Mouse (Mus musculus) hindbrain, postnatal 0 days (tissue): ENCODE data around the gene Uba5. TPM values are rescaled to one million over a fixed set of nuclear protein-coding genes. Genes with fewer than 3 reads are reported as not detected.

Source experiments
- ATAC-seq: fragments of 200-750 bp; cut with Nextera tagmentation; 2 replicates; pipeline ENCODE4 v1.8.0; 2017; ENCODE audit warnings: mild to moderate bottlenecking, moderate TSS enrichment, moderate library complexity
- DNase-seq: peaks from one replicate; pipeline ENCODE4 v3.0.0-alpha.2; 2015; ENCODE audit warnings: low spot score
- H3K27ac ChIP-seq: fragments of 300-500 bp; sonication (generic); 2 replicates; pipeline ENCODE4 v1.5.1; 2014; ENCODE audit warnings: mild to moderate bottlenecking
- H3K27me3 ChIP-seq: fragments of 300-500 bp; sonication (generic); 2 replicates; pipeline ENCODE4 v1.6.1; 2014; ENCODE audit warnings: low read length, mixed read lengths; ENCODE audit not compliant: insufficient read depth
- H3K36me3 ChIP-seq: fragments of 300-500 bp; sonication (generic); 2 replicates; pipeline ENCODE4 v1.6.1; 2014; ENCODE audit warnings: low read length, mixed read lengths; ENCODE audit not compliant: insufficient read depth
- H3K4me1 ChIP-seq: fragments of 300-500 bp; sonication (generic); 2 replicates; pipeline ENCODE4 v1.6.1; 2014; ENCODE audit warnings: antibody characterized with exemption, low read length, mixed read lengths; ENCODE audit not compliant: insufficient read depth
- H3K4me2 ChIP-seq: fragments of 300-500 bp; sonication (generic); 2 replicates; pipeline ENCODE4 v1.6.1; 2014; ENCODE audit warnings: low read depth, mild to moderate bottlenecking, low read length, moderate library complexity, mixed read lengths
- H3K4me3 ChIP-seq: fragments of 300-500 bp; sonication (generic); 2 replicates; pipeline ENCODE4 v1.5.1; 2014; ENCODE audit warnings: low read length
- H3K9ac ChIP-seq: fragments of 300-500 bp; sonication (generic); replicated peaks from 2 replicates; pipeline ENCODE4 v1.6.1; 2014; ENCODE audit warnings: mild to moderate bottlenecking, low read length, moderate library complexity, mixed read lengths
- H3K9me3 ChIP-seq: fragments of 300-500 bp; sonication (generic); 2 replicates; pipeline ENCODE4 v1.6.1; 2016; ENCODE audit warnings: low read length, mixed read lengths
- CTCF ChIP-seq: IDR thresholded peaks from 2 replicates; pipeline ENCODE4 v1.5.1; 2016; ENCODE audit warnings: antibody characterized with exemption, control low read depth, low read depth
- WGBS: fragments of 180-500 bp; shearing (Covaris S2); extraction: QIAGEN DNeasy Blood & Tissue Kit; methylation state at CpG from one replicate; pipeline ENCODE4 v1.1.7; 2014; 5-methylcytosine and 5-hydroxymethylcytosine counted together
- polyA plus RNA-seq: library from polyadenylated mRNA; unstranded; fragments of >200 nt; fragmentation: Nextera tagmentation; extraction: Ambion mirVana; gene quantifications from 2 replicates; pipeline ENCODE4 v1.2.1, GENCODE M21; 2015
- total RNA-seq: library from RNA; depleted of rRNA; stranded (reverse); fragments of >200 nt; gene quantifications from 2 replicates; pipeline ENCODE4 v1.2.3, GENCODE M21; 2014; rRNA removed

The Uba5 gene
- total RNA-seq (45.1 and 54.2 TPM in 2 replicates), polyA plus RNA-seq (68.2 and 71.7 TPM in 2 replicates)

DNA sequence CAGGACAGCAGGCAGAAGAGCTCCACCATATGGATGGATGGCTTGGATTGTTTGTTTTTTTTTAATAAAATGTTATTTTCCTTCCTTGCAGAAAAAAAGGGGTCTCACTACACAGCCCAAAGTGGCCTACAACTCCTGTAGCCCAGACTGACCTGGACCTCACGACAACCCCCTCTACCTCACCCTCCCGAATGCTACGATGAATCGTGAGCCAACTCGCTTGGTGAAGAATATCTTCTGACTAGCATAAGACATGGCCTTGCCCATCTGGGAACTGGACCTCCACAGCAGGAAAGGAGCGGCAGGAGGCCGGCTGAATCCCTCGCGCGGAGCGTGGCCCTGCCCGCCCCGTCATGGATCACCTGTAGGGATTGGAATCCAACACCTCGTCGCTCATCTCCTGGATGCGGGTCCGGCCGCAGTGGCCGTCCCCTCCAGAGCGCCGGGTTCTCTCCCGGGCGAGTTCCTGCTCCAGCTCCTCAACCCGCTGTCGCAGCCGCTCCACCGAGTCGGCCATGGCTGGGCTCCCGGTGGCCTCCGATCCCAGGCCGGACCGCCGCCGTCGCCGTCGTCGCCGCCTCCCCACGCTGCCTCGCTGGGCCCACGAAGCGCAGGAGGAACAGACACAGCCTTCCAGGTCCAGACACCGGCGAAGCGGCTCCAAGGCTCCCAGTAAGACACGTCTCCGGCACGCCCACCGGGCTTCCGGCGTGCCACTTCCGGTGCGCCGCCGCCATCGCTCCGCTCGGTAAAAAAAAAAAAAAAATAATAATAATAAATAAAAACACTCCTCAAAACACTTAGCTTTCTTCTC, at the start of gene Uba5:
Uba5 (minus strand) TSS at position 705 of the 814 bp plus-strand sequence.
- under 1% methylated on average over 58 of the region's 59 CpGs for WGBS
- H3K9me3 ChIP-seq = no peaks in the 10 kb centered on the region
- peak within 1 kb of the TSS; percentile 88 for H3K9ac ChIP-seq
- DNase-seq (peak; percentile 86), ATAC-seq (peak; percentile 81)
- H3K4me2 ChIP-seq = peak within 1 kb of the TSS; percentile 79
- H3K27me3 ChIP-seq = no peaks in the 10 kb centered on the region
- TF ChIP-seq CTCF = no peak
- peaks cover 15% of the 10 kb centered on the region for H3K36me3 ChIP-seq
- peak within 1 kb of the TSS; percentile 81 for H3K4me3 ChIP-seq
- peak within 1 kb of the TSS; percentile 79 for H3K27ac ChIP-seq
- H3K4me1 ChIP-seq = peaks cover 10% of the 10 kb centered on the region

DNA sequence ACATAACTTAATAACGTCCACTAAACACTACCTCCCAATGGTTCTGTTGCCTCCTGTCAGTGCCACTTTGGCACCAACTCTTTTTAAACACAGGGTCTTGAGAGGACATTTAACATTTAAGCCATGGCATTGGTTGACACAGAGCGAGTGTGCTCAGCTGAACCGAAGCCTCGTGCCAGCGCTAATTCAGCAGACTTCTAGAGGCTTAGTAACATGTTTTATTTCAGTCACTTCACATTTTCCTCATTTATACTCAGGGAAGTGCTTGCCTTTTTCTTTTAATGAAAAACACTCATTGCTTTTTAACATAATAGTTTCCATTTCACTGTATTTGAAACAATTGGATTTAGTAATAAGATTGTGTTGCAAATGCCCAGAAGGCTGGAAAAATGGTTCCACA, 46.2 kb upstream of the Uba5 start:
- no peaks in the 10 kb centered on the region for H3K27me3 ChIP-seq
- DNase-seq = no peak
- no peak overlapping the region for H3K4me2 ChIP-seq
- 87% methylated on average over 5 of the region's 5 CpGs for WGBS
- no peak overlapping the region for H3K9ac ChIP-seq
- H3K4me1 ChIP-seq = no peaks in the 10 kb centered on the region
- H3K9me3 ChIP-seq = peaks cover 4% of the 10 kb centered on the region; the same call in 1 of the 2 replicates
- H3K27ac ChIP-seq = no peak overlapping the region
- ATAC-seq = no peak
- no peak overlapping the region for H3K4me3 ChIP-seq
- no peak for TF ChIP-seq CTCF
- no peaks in the 10 kb centered on the region for H3K36me3 ChIP-seq

DNA sequence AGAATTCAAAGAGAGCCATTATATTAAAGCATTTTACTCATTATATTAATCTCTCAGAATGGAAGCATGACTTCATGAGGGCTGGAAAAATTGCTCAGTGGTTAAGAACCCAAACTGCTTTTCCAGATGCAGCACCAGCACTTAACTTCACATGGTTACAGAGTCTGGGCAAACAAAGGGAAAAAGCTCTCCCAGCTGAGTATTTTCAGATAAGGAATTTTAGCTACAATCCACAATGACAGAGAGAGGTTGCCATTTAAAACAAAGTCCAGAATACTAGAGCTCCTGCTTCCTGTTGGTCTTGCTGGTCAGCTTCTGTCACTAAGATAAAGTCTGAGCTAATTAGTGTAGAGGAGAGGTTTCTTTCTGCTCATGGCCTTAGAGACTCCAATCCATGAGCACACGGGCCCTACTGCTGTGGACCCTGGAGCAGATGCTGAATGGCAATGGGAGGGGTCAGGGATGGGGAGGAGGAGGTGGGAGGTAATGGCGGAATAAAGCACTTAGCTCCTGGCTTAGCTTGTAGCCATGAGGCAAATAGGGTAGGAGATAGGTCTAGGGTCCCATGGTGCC, 45.7 kb upstream of the Uba5 start:
- H3K9ac ChIP-seq = no peak overlapping the region
- no peak for DNase-seq
- no peaks in the 10 kb centered on the region for H3K36me3 ChIP-seq
- no peak for ATAC-seq
- H3K27ac ChIP-seq = no peak overlapping the region
- H3K4me3 ChIP-seq = no peak overlapping the region
- H3K9me3 ChIP-seq = peaks cover 4% of the 10 kb centered on the region; the same call in 1 of the 2 replicates
- 64% methylated on average over 2 of the region's 2 CpGs for WGBS
- no peak overlapping the region for H3K4me2 ChIP-seq
- H3K27me3 ChIP-seq = no peaks in the 10 kb centered on the region
- no peak for TF ChIP-seq CTCF
- H3K4me1 ChIP-seq = no peaks in the 10 kb centered on the region

DNA sequence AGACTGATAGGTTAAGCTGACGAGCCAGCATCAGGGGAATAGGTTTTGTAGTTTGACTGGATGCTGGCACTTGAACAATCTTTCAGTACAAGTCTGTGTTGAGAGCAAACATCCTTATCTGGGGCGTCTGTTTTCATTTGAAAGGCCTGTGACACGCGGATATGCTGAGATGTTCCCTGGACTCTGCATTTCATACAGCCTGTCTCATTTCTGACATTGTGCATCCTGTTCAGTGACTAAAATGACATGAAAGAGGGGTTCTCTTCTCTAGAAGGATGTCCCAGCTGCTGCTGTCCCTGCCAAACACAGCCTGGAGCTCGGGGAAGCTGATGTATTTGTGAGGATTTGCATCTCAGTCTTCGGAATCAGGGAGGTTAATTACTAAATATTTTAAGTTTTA, 44.5 kb upstream of the Uba5 start:
- no peaks in the 10 kb centered on the region for H3K4me1 ChIP-seq
- no peak overlapping the region for H3K4me2 ChIP-seq
- H3K9ac ChIP-seq = no peak overlapping the region
- H3K27me3 ChIP-seq = no peaks in the 10 kb centered on the region
- no peak for TF ChIP-seq CTCF
- no peaks in the 10 kb centered on the region for H3K36me3 ChIP-seq
- no peak for DNase-seq
- 75% methylated on average over 6 of the region's 6 CpGs for WGBS
- no peak for ATAC-seq
- H3K9me3 ChIP-seq = peaks cover 4% of the 10 kb centered on the region; the same call in 1 of the 2 replicates
- H3K4me3 ChIP-seq = no peak overlapping the region
- H3K27ac ChIP-seq = no peak overlapping the region

DNA sequence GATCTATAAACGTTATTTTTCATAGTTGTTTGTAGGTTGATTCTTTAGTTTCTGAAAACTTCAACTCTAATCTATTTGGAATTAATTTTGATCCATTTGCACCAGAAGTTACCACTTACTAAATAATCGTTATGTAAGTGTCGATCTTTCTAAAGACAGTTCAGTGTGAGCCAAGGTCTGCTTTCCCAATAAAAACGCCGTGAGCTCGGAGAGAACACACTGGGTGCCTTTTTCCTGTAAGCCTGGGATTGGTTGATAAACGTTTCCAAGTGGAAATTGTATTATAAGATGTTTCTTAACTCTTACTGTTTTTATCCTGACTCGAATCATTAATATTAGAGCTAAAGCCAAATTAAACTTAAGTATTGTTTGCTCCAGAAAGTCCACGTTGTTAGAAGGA, 44.0 kb upstream of the Uba5 start:
- Histone ChIP-seq H3K4me3 (no peak overlapping the region), H3K27ac (no peak overlapping the region), H3K9me3 (peaks cover 4% of the 10 kb centered on the region; the same call in 1 of the 2 replicates), H3K9ac (no peak overlapping the region), H3K27me3 (no peaks in the 10 kb centered on the region), H3K4me2 (no peak overlapping the region), H3K4me1 (no peaks in the 10 kb centered on the region), H3K36me3 (no peaks in the 10 kb centered on the region)
- ATAC-seq = no peak
- DNase-seq = no peak
- WGBS = 80% methylated on average over 9 of the region's 9 CpGs
- no peak for TF ChIP-seq CTCF

DNA sequence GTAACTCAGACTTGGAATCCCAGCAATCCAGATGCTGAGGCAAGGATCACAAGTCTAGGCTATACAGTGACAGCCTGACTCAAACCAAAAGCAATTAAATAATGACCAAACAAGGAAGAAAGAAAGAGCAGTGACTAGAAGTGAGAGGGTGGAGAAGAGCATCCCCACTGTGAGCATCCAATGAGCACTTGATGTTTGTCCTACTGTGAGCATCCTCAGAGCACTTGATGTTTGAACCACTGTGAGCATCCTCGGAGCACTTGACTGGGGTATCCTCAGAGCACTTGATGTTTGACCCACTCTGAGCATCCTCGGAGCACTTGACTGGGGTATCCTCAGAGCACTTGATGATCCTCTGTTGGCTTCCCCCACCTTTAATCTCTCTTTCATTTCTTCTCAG, 42.1 kb upstream of the Uba5 start:
- Histone ChIP-seq H3K27me3 (no peaks in the 10 kb centered on the region), H3K4me3 (no peak overlapping the region), H3K9me3 (no peaks in the 10 kb centered on the region), H3K27ac (no peak overlapping the region), H3K36me3 (no peaks in the 10 kb centered on the region), H3K4me2 (no peak overlapping the region), H3K4me1 (no peaks in the 10 kb centered on the region), H3K9ac (no peak overlapping the region)
- TF ChIP-seq CTCF = no peak
- 77% methylated on average over 2 of the region's 2 CpGs for WGBS
- no peak for DNase-seq
- no peak for ATAC-seq

DNA sequence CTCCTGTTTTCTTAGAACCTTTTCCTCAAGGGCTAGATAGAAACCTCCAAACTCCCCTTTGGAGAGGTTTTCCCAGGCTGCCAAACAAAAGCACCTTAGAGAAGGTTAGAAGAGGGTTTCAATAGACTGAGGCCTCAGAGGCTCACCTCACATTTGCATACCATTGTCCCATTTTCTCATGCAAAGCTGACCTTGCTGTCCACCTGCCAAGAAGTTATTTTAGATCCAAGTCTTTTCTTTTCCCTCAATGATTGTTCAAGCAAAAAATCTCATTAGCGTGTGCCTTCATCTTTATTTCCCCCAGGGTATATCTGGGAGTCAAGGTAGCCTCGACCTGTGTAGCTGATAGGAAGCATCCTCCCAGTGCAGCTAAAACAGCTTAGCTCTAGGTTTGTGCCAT, 40.0 kb upstream of the Uba5 start:
- Histone ChIP-seq H3K9ac (no peak overlapping the region), H3K27me3 (no peaks in the 10 kb centered on the region), H3K9me3 (no peaks in the 10 kb centered on the region), H3K4me2 (no peak overlapping the region), H3K27ac (no peak overlapping the region), H3K4me3 (no peak overlapping the region), H3K36me3 (no peaks in the 10 kb centered on the region), H3K4me1 (no peaks in the 10 kb centered on the region)
- DNase-seq = no peak
- ATAC-seq = no peak
- WGBS = 34% methylated on average over 2 of the region's 2 CpGs
- TF ChIP-seq CTCF = no peak
